Mouse (Mus musculus) thymus, postnatal 25 days (tissue): Measurements from ENCODE around the gene Gm20489.

ENCODE experiments used
- DNase-seq: peaks from one replicate; pipeline ENCODE4 v3.0.0; 2022

Gene Gm20489

GRCm38 (mm10) chrX:101260441-101261325, 8.1 kb downstream of the Gm20489 start:
- DNase-seq = peak; percentile 57

GRCm38 (mm10) chrX:101256603-101257002, 12.2 kb downstream of the Gm20489 start:
- DNase-seq = peak; percentile 70

GRCm38 (mm10) chrX:101254740-101255139, 14.1 kb downstream of the Gm20489 start:
- no peak for DNase-seq

GRCm38 (mm10) chrX:101253952-101254729, 14.7 kb downstream of the Gm20489 start, which contains the start of gene Foxo4:
Foxo4 (plus strand) TSS chrX:101254528.
- peak; percentile 87 for DNase-seq

- DNase-seq = no peak
Observed at GRCm38 (mm10) chrX:101245011-101245410, 23.8 kb downstream of the Gm20489 start.

- DNase-seq = no peak
Observed at GRCm38 (mm10) chrX:101222796-101223162, 46.0 kb downstream of the Gm20489 start.

GRCm38 (mm10) chrX:101221834-101222795, 46.7 kb downstream of the Gm20489 start, which contains the start of gene Snx12:
Snx12 (minus strand) TSS chrX:101222563.
- peak; percentile 89 for DNase-seq
